Mouse (Mus musculus) c-Kit-negative CD71-positive TER-119-positive erythroid progenitor cells, embryonic 14.5 days (primary cell): Measurements from ENCODE around the gene Guca1a.
"Not testable (repeated sequence)": the region's sequence is repeated elsewhere in the genome, so short reads cannot be mapped to it uniquely, and the experiment has no call there.

Source experiments
- DNase-seq: peaks from one replicate; pipeline ENCODE4 v3.0.0-alpha.2; 2013; ENCODE audit warnings: low read depth, low spot score

Gene Guca1a

DNA sequence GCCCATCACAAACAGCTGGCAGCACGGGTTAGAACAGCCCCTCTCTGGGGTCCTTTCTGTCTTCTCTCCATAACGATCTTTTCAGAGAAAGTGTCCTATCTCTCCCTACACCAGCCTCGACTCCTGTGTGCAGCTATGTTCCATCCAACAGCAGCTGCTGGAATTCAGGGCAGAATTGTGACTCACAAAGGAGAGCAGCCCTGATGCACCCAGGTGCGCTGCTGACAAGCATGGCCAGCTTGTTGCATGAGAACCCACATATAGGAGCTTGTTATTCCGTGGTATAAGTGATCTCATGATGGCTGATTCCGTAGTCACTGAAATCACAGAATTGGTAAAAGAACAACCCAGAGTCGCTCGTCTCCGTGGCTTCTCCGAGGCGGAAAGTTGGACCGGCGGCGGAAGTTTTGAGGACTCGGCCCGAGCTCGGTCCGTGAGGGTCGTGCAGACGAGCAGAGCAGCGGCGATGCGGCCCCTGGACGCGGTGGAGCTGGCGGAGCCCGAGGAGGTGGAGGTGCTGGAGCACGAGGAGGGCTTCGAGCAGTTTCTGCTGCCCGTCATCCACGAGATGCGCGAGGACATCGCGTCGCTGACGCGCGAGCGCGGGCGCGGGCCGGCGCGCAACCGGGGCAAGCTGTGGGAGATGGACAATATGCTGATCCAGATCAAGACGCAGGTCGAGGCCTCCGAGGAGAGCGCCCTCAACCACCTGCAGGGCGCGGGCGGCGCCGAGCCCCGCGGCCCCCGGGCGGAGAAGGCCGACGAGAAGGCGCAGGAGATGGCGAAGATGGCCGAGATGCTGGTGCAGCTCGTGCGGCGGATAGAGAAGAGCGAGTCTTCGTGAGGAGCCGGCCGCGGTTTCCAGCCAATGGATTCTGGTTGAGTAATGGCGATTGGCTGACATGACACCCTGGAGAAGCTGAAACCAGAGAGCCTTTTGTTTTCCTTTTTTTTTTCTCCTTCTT lies 9.8 kb upstream of the Guca1a start:
- not testable (repeated sequence) for DNase-seq

DNA sequence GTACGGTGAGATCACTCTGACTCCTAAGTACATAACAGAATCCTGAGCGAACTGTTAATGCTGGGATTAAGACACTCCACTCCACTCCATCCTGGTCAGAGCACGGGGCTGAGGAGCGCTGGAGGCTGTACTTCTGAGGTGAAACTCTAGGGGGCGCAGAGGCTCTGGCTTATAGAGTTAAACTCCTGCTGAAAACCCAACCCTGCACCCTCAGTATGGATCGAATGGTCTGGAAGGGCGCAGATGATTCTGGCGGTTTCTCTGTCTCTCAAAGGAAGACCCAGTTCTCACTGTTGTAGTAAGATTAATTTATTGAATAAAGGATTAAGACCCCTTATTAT lies 8.1 kb upstream of the Guca1a start:
- DNase-seq: peak; percentile 15

GRCm38 (mm10) chr17:47407717-47408557 lies 7.6 kb upstream of the Guca1a start:
- no peak for DNase-seq

- DNase-seq: no peak
Observed at GRCm38 (mm10) chr17:47399091-47399490, 1.3 kb downstream of the Guca1a start.

- no peak for DNase-seq
Observed at GRCm38 (mm10) chr17:47395376-47395913, 4.9 kb downstream of the Guca1a start.

DNA sequence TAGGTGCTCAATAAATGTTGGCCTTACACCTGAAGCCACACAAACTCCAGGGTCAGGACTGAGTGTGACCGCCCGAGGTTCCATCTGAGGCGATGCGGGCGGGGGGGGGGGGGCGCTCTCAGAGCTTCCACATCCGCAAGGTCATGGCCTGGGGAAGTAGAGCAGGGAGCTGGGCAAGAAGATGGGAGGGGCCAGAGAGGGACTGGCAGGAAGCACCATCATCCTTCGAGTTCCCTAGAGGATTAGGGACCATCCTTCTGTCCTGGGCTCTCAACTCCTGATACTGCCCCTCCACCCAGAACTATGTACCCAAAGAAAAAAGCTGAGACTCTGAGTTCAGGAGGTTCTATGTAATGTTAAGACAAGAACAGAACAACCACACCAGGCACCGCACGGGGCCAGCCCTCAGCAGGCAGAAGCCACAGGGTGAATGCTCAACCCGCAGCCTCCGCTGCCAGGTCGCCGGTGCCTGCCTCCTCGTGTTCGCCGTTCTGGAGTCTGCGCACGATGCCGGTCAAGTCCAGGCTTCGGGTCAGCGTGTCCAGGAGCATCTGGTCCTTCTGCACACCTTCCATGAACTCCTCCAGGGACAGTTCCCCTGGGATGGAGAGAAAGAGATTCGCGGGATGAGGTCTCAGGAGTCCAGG lies 6.0 kb downstream of the Guca1a start:
- no peak for DNase-seq

DNA sequence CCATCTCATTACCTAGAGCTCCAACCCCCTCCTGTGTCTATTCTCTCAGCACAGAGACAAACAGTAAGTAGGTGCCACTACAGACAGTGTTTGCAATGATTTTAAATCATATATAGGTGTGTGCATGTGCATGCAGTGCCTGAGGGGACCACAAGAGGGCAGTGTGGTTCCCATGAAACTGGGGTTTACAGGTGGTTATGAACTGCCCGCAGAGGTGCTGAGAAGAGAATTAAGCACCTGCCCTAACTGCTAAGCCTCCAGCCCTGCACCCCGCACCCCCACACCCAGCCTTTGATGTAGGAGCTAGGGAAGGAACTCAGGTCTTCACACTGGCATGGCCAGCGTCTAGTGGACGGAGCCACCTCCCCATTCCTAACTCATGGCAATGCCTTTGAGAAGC lies 13.7 kb downstream of the Guca1a start:
- peak; percentile 31 for DNase-seq

- no peak for DNase-seq
Observed at GRCm38 (mm10) chr17:47385145-47385544, 15.2 kb downstream of the Guca1a start, which contains the start of gene Guca1b. Guca1b (plus strand) TSS chr17:47385393.

DNA sequence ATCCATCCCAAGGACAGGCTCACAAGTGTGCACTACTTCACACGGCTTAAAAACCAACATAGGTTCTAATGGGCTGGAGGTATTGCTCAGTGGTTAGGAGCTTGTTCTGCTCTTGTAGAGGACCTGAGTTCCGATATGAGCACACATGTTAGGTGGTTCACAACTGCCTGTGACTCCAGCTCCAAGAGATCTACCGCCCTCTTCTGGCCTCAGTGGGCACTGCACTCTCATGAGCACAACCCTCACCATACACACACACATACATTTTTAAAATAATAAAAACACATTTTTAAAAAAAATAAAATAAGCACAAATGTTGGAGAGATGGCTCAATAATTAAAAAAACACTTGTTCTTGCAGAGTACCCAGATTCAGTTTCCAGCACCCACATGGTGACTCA lies 16.3 kb downstream of the Guca1a start:
- no peak for DNase-seq

DNA sequence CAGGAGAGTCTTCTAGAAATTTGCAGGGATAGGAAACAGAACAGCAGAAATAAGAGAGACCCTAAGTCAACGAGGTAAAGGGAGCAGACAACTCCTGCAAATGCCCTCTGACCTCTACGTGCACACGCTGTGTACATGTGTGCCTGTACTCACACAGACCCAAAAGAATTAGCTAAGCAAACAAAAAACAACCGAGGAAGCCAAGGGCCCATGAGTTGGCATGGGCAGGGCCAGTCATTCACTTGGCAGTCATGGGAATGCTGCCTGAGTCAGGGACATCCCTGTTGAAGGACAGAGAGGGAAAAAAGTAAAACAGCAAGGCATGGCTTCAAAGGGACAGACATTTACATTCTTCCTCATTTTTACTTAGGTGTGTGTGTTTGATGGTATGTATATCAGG lies 17.1 kb downstream of the Guca1a start:
- no peak for DNase-seq

DNA sequence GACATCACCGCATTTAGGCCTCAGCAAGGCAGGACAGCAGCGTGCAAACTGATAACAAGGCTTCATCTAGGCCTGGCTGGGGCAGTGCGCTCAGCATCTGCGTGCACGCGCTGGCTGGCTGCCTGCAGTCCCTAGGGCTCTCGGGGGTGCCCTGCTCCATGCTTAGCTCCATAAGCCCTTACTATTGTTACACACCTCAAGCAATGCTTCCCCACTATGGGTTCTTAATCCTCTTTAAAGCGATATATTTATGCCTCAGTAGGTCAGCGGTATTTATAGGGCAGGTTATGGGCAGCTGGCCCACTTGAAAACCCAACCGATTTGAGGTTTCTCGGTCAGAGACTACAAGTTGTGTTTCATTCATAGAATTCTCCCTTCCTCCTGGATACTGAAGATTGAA lies 18.5 kb downstream of the Guca1a start:
- DNase-seq: no peak

DNA sequence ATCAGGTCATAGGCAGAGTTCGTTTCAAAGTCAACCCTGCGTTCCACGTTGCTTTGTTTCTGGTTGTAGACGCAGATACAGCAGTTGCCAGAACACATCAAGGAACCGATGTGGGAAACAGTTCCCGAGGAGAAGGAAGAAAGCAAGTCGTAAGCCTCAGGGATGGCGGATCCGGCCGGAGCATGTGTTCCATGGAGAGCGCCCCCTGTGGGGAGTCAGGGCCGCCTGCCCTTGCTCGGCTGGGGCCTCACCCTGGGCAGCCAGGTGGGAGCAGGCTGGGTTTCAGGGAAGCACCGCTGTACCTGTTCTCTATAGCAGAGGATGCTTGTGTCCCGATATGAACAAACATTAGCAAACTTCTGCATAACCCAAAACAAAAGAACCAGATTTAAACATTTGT lies 22.3 kb downstream of the Guca1a start:
- DNase-seq: no peak

- DNase-seq: no peak
Observed at GRCm38 (mm10) chr17:47376779-47377280, 23.6 kb downstream of the Guca1a start.

GRCm38 (mm10) chr17:47373991-47374390 lies 26.4 kb downstream of the Guca1a start:
- no peak for DNase-seq

DNA sequence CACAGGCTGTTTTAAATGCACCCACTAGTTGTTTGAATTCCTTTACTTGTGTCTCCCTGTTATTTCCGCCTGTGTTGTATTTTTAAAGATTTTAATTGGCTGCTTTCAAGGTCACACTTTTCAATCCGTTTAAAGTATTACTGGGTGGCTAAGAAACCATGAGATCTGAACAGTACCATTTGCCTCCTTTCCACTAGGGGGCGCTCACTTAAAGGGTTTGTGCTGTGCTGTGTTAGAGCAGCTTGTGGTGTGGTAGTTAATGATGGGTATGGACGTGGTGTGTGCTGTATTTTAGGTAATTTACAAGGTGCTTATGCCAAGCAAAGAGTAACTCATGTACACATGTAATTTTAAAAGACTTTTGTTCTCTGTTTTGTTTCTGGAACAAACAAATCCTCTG lies 28.9 kb downstream of the Guca1a start:
- DNase-seq: peak; percentile 50

DNA sequence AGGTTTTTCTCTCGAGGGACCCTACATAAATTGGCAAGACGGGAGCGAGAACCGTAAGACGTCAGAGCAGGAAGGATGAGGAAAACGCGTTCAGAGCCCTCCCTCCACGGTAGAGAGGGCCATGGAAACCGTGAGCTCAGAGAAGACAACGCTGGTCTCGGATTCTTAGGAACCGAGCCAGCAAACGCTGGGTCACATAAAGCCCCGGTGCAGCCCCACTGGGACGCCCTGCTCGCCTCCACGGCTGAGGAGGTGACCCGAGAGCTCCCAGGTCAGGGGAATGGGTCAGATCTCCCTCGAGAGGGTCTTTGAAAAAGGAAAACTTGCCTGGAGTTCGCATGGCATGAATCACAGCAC lies 31.3 kb downstream of the Guca1a start:
- DNase-seq: no peak

DNA sequence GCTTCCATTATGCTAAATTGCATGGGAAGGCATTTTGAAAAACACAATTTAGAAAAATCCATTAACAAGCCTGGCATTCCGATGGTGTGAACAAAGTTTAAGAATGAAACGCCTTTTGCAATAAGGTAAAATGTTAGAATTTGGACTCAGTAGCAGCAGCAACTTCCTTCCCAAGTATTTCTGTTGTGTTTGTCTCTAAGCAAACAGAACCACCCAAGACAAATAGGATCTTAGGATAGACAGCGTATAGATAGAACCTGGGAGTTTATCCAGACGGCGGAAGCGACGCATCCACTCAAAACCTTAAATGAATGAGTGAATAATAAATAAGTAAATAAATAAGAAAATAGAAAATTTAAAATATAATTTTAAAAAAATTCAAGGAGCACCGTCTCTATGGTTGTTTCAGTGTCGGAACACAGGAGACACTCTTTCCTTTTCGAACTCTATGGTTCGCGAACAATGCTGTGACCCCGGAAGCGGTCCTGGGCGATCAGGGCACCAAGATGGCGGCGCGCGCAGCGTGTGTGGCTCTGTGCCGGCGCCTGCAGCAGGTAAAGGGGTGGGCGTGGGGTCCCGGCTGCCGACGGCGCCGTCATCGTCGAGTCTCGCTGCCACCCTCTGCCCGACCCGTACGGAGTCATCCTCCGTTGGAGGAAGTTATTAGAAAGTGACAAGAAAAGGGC lies 31.8 kb downstream of the Guca1a start, which contains the start of gene Mrps10:
Mrps10 (plus strand) TSS at position 487 of the 686 bp plus-strand sequence.
- DNase-seq: peak; percentile 67

- DNase-seq: no peak
Observed at GRCm38 (mm10) chr17:47361343-47361742, 39.0 kb downstream of the Guca1a start.

- peak; percentile 22 for DNase-seq
Observed at GRCm38 (mm10) chr17:47359964-47360363, 40.4 kb downstream of the Guca1a start.

- no peak for DNase-seq
Observed at GRCm38 (mm10) chr17:47349721-47350319, 50.6 kb downstream of the Guca1a start.
